In the genomic region with DNA sequence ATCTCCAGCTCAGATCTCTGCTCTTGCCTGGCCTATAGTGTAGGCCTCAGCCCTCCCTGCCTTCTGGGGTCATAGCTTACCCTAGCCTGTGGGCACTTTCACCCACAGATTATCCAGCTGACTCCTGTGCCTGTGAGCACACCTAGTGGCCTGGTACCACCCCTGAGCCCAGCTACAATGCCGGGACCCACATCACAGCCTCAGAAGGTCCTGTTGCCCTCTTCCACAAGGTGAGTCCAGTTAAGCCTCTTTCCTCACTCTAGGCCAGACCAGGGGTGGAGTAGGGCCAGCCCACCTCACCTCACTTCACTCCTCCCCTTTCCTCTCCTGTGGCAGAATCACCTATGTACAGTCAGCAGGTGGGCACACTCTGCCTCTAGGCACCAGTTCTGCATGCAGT, we compare ENCODE assay signal across 17 mouse cellular contexts. TPM values are rescaled to one million over a fixed set of nuclear protein-coding genes. Genes with fewer than 3 reads are reported as not detected.
A peak's percentile ranks its signal among the peaks of the same experiment; 100 is the strongest.
DNase-seq lines count a peak whose midpoint lies in the region; ATAC-seq and TF ChIP-seq lines count a peak whose summit lies in the region.
"Had no signal": no experiment of that assay in that cellular context is flagged by ENCODE, and none has a peak within 500 bp of the region (broad histone marks: within the 10 kb centered on the region; RNA-seq: fewer than 3 reads in every experiment).

No protein-coding gene starts in this region.

- no peaks in the 10 kb centered on the region for H3K27me3 ChIP-seq in forebrain, embryonic 10.5 days (ENCODE audit: poor library complexity, severe bottlenecking)
- no peaks in the 10 kb centered on the region for H3K27me3 ChIP-seq in forebrain, postnatal 0 days (ENCODE audit: insufficient read depth, low read length)
- no peaks in the 10 kb centered on the region for H3K27me3 ChIP-seq in kidney, embryonic 15.5 days
- H3K27me3 ChIP-seq: forebrain, embryonic 12.5 days had no signal

- no peak for DNase-seq in forebrain, embryonic 10.5 days (ENCODE audit: extremely low spot score, low spot score)
- DNase-seq in forebrain, postnatal 0 days, result no peak
- no peak for DNase-seq in kidney, adult 11 months
- peak; percentile 4 for DNase-seq in thymus, postnatal 4 days
- DNase-seq in thymus, postnatal 0 days (ENCODE audit: low spot score), result no peak
- no peak for DNase-seq in ovary, postnatal 10 days (ENCODE audit: low spot score)
- DNase-seq: layer of hippocampus, adult 9-11 months; thymus, postnatal 14 days had no signal

- peaks cover 20% of the 10 kb centered on the region for H3K4me1 ChIP-seq in forebrain, embryonic 10.5 days
- no peaks in the 10 kb centered on the region for H3K4me1 ChIP-seq in forebrain, postnatal 0 days (ENCODE audit: insufficient read depth)
- peaks cover 21% of the 10 kb centered on the region for H3K4me1 ChIP-seq in kidney, embryonic 15.5 days

- H3K9ac ChIP-seq in forebrain, postnatal 0 days, result no peak overlapping the region
- H3K9ac ChIP-seq in kidney, embryonic 15.5 days, result no peak overlapping the region
- H3K9ac ChIP-seq: forebrain, embryonic 12.5 days had no signal

- H3K4me3 ChIP-seq in forebrain, embryonic 10.5 days, result 0 out of 2 replicates have a peak overlapping the region, but pooled peaks have one; percentile 0
- no peak overlapping the region for H3K4me3 ChIP-seq in forebrain, postnatal 0 days (ENCODE audit: low read depth, low read length)
- no peak overlapping the region for H3K4me3 ChIP-seq in kidney, embryonic 15.5 days (replicated peaks)
- H3K4me3 ChIP-seq: forebrain, embryonic 12.5 days had no signal

- H3K27ac ChIP-seq in forebrain, embryonic 10.5 days, result 0 out of 2 replicates have a peak overlapping the region, but pooled peaks have one; percentile 8
- H3K27ac ChIP-seq in forebrain, postnatal 0 days (ENCODE audit: low read depth, low read length), result no peak overlapping the region
- 0 out of 2 replicates have a peak overlapping the region, but pooled peaks have one; percentile 19 for H3K27ac ChIP-seq in kidney, embryonic 15.5 days
- H3K27ac ChIP-seq: macrophage had no signal

- no peak for ATAC-seq in forebrain, postnatal 0 days
- no peak for ATAC-seq in kidney, embryonic 15.5 days (replicated peaks; ENCODE audit: low FRiP score)
- no peak for ATAC-seq in activated CD4-positive, CD25-positive, alpha-beta regulatory T cell, adult 4 months

- TF ChIP-seq CTCF in forebrain, postnatal 0 days (IDR thresholded peaks at IDR 0.05; ENCODE audit: low read depth), result no peak

- H3K4me2 ChIP-seq in forebrain, postnatal 0 days (ENCODE audit: low read depth), result no peak overlapping the region
- H3K4me2 ChIP-seq in kidney, embryonic 15.5 days, result no peak overlapping the region
- H3K4me2 ChIP-seq: forebrain, embryonic 12.5 days had no signal

- H3K9me3 ChIP-seq in forebrain, embryonic 10.5 days, result peaks cover 12% of the 10 kb centered on the region; the same call in 1 of the 2 replicates
- H3K9me3 ChIP-seq in forebrain, postnatal 0 days (ENCODE audit: low read length), result no peaks in the 10 kb centered on the region
- no peaks in the 10 kb centered on the region for H3K9me3 ChIP-seq in kidney, embryonic 15.5 days (replicated peaks)

- 100% methylated on average over 1 of the region's 1 CpGs for WGBS in forebrain, embryonic 10.5 days
- 95% methylated on average over 1 of the region's 1 CpGs for whole genome bisulfite sequencing in forebrain, postnatal 0 days
- 100% methylated on average over 1 of the region's 1 CpGs for WGBS in kidney, embryonic 15.5 days

- peaks cover 100% of the 10 kb centered on the region for H3K36me3 ChIP-seq in forebrain, embryonic 10.5 days (replicated peaks)
- H3K36me3 ChIP-seq in forebrain, postnatal 0 days (ENCODE audit: insufficient read depth), result peaks cover 100% of the 10 kb centered on the region
- peaks cover 98% of the 10 kb centered on the region for H3K36me3 ChIP-seq in kidney, embryonic 15.5 days

RNA-seq across cellular contexts. Expression of a gene that starts 7.3 kb away (rescaled TPM):
- 246 and 257 TPM in 2 replicates for polyA plus RNA-seq in forebrain, embryonic 10.5 days (2016; fragmentation: Nextera tagmentation; extraction: Ambion mirVana)
- 407 and 461 TPM in 2 replicates for total RNA-seq in forebrain, postnatal 0 days (2014; rRNA removed)
- polyA plus RNA-seq in forebrain, postnatal 0 days (2015; fragmentation: Nextera tagmentation; extraction: Ambion mirVana), result 517 and 583 TPM in 2 replicates
- 181 and 191 TPM in 2 replicates for polyA plus RNA-seq in kidney, embryonic 15.5 days (2015; fragmentation: Nextera tagmentation; extraction: Ambion mirVana)
- polyA plus RNA-seq in thymus, postnatal 0 days (2015; fragmentation: Nextera tagmentation; extraction: Ambion mirVana), result 142 TPM in 2 replicates
- 10 to 100 TPM; 16.8 to 30.7 TPM for polyA plus RNA-seq in activated CD4-positive, CD25-positive, alpha-beta regulatory T cell, adult 4 months (2017; shearing (Covaris generic))

RNA-seq across cellular contexts. Expression of a gene that starts 10.7 kb away (rescaled TPM):
- 1.4 and 1.7 TPM in 2 replicates for polyA plus RNA-seq in forebrain, embryonic 10.5 days (2016; fragmentation: Nextera tagmentation; extraction: Ambion mirVana)
- total RNA-seq in forebrain, postnatal 0 days (2014; rRNA removed), result 2.1 and 2.5 TPM in 2 replicates
- 2.6 and 3.5 TPM in 2 replicates for polyA plus RNA-seq in forebrain, postnatal 0 days (2015; fragmentation: Nextera tagmentation; extraction: Ambion mirVana)
- 0.90 and 1.0 TPM in 2 replicates for polyA plus RNA-seq in kidney, embryonic 15.5 days (2015; fragmentation: Nextera tagmentation; extraction: Ambion mirVana)
- 0.22 and 0.23 TPM in 2 replicates for polyA plus RNA-seq in thymus, postnatal 0 days (2015; fragmentation: Nextera tagmentation; extraction: Ambion mirVana)
- polyA plus RNA-seq in activated CD4-positive, CD25-positive, alpha-beta regulatory T cell, adult 4 months (2017; shearing (Covaris generic)), result not detected
- total RNA-seq: gastrocnemius, adult 18-20 months; heart, adult 8-10 months; heart, postnatal 25 days; left cerebral cortex, postnatal 25 days had no signal
- polyA plus RNA-seq: liver, embryonic 16.5 days; macrophage had no signal

RNA-seq across cellular contexts. Expression of a gene that starts 15.4 kb away (rescaled TPM):
- polyA plus RNA-seq in forebrain, embryonic 10.5 days (2016; fragmentation: Nextera tagmentation; extraction: Ambion mirVana), result 1.3 and 1.8 TPM in 2 replicates
- total RNA-seq in forebrain, postnatal 0 days (2014; rRNA removed), result 55.9 and 63.2 TPM in 2 replicates
- polyA plus RNA-seq in forebrain, postnatal 0 days (2015; fragmentation: Nextera tagmentation; extraction: Ambion mirVana), result 46.7 and 68.0 TPM in 2 replicates
- polyA plus RNA-seq in kidney, embryonic 15.5 days (2015; fragmentation: Nextera tagmentation; extraction: Ambion mirVana), result 0.68 and 0.87 TPM in 2 replicates
- not detected in 2 replicates for polyA plus RNA-seq in thymus, postnatal 0 days (2015; fragmentation: Nextera tagmentation; extraction: Ambion mirVana)
- not detected for polyA plus RNA-seq in activated CD4-positive, CD25-positive, alpha-beta regulatory T cell, adult 4 months (2017; shearing (Covaris generic))
- total RNA-seq: gastrocnemius, adult 18-20 months; heart, postnatal 25 days had no signal
- polyA plus RNA-seq: macrophage had no signal

RNA-seq across cellular contexts. Expression of a gene that starts 23.0 kb away (rescaled TPM):
- polyA plus RNA-seq in forebrain, embryonic 10.5 days (2016; fragmentation: Nextera tagmentation; extraction: Ambion mirVana), result 19.4 and 20.6 TPM in 2 replicates
- total RNA-seq in forebrain, postnatal 0 days (2014; rRNA removed), result 119 and 121 TPM in 2 replicates
- 25.4 and 31.3 TPM in 2 replicates for polyA plus RNA-seq in forebrain, postnatal 0 days (2015; fragmentation: Nextera tagmentation; extraction: Ambion mirVana)
- polyA plus RNA-seq in kidney, embryonic 15.5 days (2015; fragmentation: Nextera tagmentation; extraction: Ambion mirVana), result 28.2 and 32.4 TPM in 2 replicates
- 28.4 and 37.2 TPM in 2 replicates for polyA plus RNA-seq in thymus, postnatal 0 days (2015; fragmentation: Nextera tagmentation; extraction: Ambion mirVana)
- 10 to 100 TPM; 23.2 to 26.0 TPM for polyA plus RNA-seq in activated CD4-positive, CD25-positive, alpha-beta regulatory T cell, adult 4 months (2017; shearing (Covaris generic))

RNA-seq across cellular contexts. Expression of a gene that starts 26.5 kb away (rescaled TPM):
- polyA plus RNA-seq in forebrain, embryonic 10.5 days (2016; fragmentation: Nextera tagmentation; extraction: Ambion mirVana), result 15.2 and 16.6 TPM in 2 replicates
- total RNA-seq in forebrain, postnatal 0 days (2014; rRNA removed), result 50.5 and 67.8 TPM in 2 replicates
- polyA plus RNA-seq in forebrain, postnatal 0 days (2015; fragmentation: Nextera tagmentation; extraction: Ambion mirVana), result 8.7 and 12.8 TPM in 2 replicates
- 13.3 and 16.4 TPM in 2 replicates for polyA plus RNA-seq in kidney, embryonic 15.5 days (2015; fragmentation: Nextera tagmentation; extraction: Ambion mirVana)
- 1.9 and 2.0 TPM in 2 replicates for polyA plus RNA-seq in thymus, postnatal 0 days (2015; fragmentation: Nextera tagmentation; extraction: Ambion mirVana)
- under 1 TPM in 1 of 2 experiments, not detected in 1; 0.03 TPM for polyA plus RNA-seq in activated CD4-positive, CD25-positive, alpha-beta regulatory T cell, adult 4 months (2017; shearing (Covaris generic))

Comparison
In these comparisons a context has a peak if more than half of its experiments do, and no peak if none do; other contexts are left out.
1. RNA of a gene that starts 15.4 kb away (polyA plus RNA-seq): 46.7 to 68.0 TPM in forebrain, postnatal 0 days; 1.3 to 1.8 TPM in forebrain, embryonic 10.5 days, 0.68 to 0.87 TPM in kidney, embryonic 15.5 days, not detected in thymus, postnatal 0 days and not detected in activated CD4-positive, CD25-positive, alpha-beta regulatory T cell, adult 4 months; every median in the first group is over 10 times any median in the second.